ENCODE assay signal across 38 mouse cellular contexts in genomic region chr9:30902641-30903040, GRCm38 (mm10). TPM values are rescaled to one million over a fixed set of nuclear protein-coding genes. Genes with fewer than 3 reads are reported as not detected.
"Had no signal": no experiment of that assay in that cellular context is flagged by ENCODE, and none has a peak within 500 bp of the region (broad histone marks: within the 10 kb centered on the region; RNA-seq: fewer than 3 reads in every experiment).

No protein-coding gene starts in this region.

- H3K4me2 ChIP-seq: limb, embryonic 12.5 days; limb, embryonic 13.5 days; limb, embryonic 15.5 days; liver, embryonic 11.5 days; liver, embryonic 12.5 days; liver, embryonic 13.5 days; liver, embryonic 15.5 days; lung, embryonic 14.5 days; lung, embryonic 15.5 days; midbrain, embryonic 11.5 days; midbrain, embryonic 12.5 days; midbrain, embryonic 13.5 days; midbrain, embryonic 15.5 days; neural tube, embryonic 12.5 days; neural tube, embryonic 13.5 days had no signal

- H3K9ac ChIP-seq: limb, embryonic 12.5 days; limb, embryonic 13.5 days; limb, embryonic 15.5 days; liver, embryonic 12.5 days; liver, embryonic 13.5 days; liver, embryonic 14.5 days; liver, embryonic 15.5 days; liver, postnatal 0 days; lung, embryonic 14.5 days; lung, embryonic 15.5 days; midbrain, embryonic 12.5 days; midbrain, embryonic 13.5 days; midbrain, embryonic 15.5 days; neural tube, embryonic 12.5 days; neural tube, embryonic 13.5 days had no signal

- H3K4me1 ChIP-seq: limb, embryonic 10.5 days; limb, embryonic 12.5 days; liver, embryonic 12.5 days; liver, embryonic 13.5 days; liver, embryonic 15.5 days; lung, embryonic 15.5 days; megakaryocyte, embryonic 14.5 days; midbrain, embryonic 10.5 days; midbrain, embryonic 12.5 days; midbrain, embryonic 13.5 days; midbrain, embryonic 15.5 days; neural tube, embryonic 12.5 days; neural tube, embryonic 13.5 days had no signal

- H3K27ac ChIP-seq: limb, embryonic 10.5 days; limb, embryonic 12.5 days; limb, embryonic 13.5 days; limb, embryonic 15.5 days; liver, embryonic 12.5 days; liver, embryonic 13.5 days; liver, embryonic 14.5 days; liver, embryonic 15.5 days; lung, embryonic 15.5 days; macrophage; midbrain, embryonic 10.5 days; midbrain, embryonic 12.5 days; midbrain, embryonic 13.5 days; midbrain, embryonic 15.5 days; neural tube, embryonic 12.5 days; neural tube, embryonic 13.5 days had no signal

- H3K36me3 ChIP-seq: liver, embryonic 12.5 days; liver, embryonic 13.5 days; liver, embryonic 15.5 days; lung, embryonic 15.5 days; midbrain, embryonic 10.5 days; midbrain, embryonic 12.5 days; midbrain, embryonic 13.5 days; midbrain, embryonic 15.5 days; neural tube, embryonic 13.5 days had no signal

- H3K4me3 ChIP-seq: limb, embryonic 10.5 days; limb, embryonic 12.5 days; limb, embryonic 13.5 days; limb, embryonic 15.5 days; liver, embryonic 12.5 days; liver, embryonic 13.5 days; liver, embryonic 15.5 days; lung, embryonic 15.5 days; megakaryocyte, embryonic 14.5 days; midbrain, embryonic 10.5 days; midbrain, embryonic 12.5 days; midbrain, embryonic 13.5 days; midbrain, embryonic 15.5 days; myocyte; neural tube, embryonic 12.5 days; neural tube, embryonic 13.5 days had no signal

- H3K9me3 ChIP-seq: limb, embryonic 10.5 days; limb, embryonic 12.5 days; limb, embryonic 13.5 days; limb, embryonic 15.5 days; liver, embryonic 12.5 days; liver, embryonic 13.5 days; liver, embryonic 15.5 days; lung, embryonic 15.5 days; midbrain, embryonic 10.5 days; midbrain, embryonic 12.5 days; midbrain, embryonic 13.5 days; midbrain, embryonic 15.5 days; neural tube, embryonic 12.5 days; neural tube, embryonic 13.5 days had no signal

- DNase-seq: left cerebral cortex, postnatal 4 days; liver; liver, embryonic 13.5 days; liver, postnatal 0 days; lung, adult 18-20 months; lung, adult 2 months; lung, embryonic 14.5 days; lung, postnatal 10 days; lung, postnatal 14 days; lung, postnatal 36 days; lung, postnatal 4 days; midbrain, embryonic 14.5 days had no signal

- ATAC-seq: liver, embryonic 12.5 days; liver, postnatal 0 days; lung, postnatal 0 days; midbrain, embryonic 13.5 days; midbrain, embryonic 15.5 days; midbrain, embryonic 16.5 days had no signal

- H3K27me3 ChIP-seq: limb, embryonic 12.5 days; limb, embryonic 13.5 days; limb, embryonic 15.5 days; liver, embryonic 12.5 days; liver, embryonic 13.5 days; liver, embryonic 15.5 days; lung, embryonic 15.5 days; megakaryocyte, embryonic 14.5 days; midbrain, embryonic 12.5 days; midbrain, embryonic 13.5 days; midbrain, embryonic 15.5 days; neural tube, embryonic 12.5 days; neural tube, embryonic 13.5 days had no signal

RNA-seq across cellular contexts. Expression of gene Adamts15, which starts 19.6 kb away (rescaled TPM):
- total RNA-seq: megakaryocyte-erythroid progenitor cell, adult 5-6 weeks; monocyte, adult 5-6 weeks had no signal
- polyA plus RNA-seq: myocyte had no signal

RNA-seq across cellular contexts. Expression of gene Adamts8, which starts 39.7 kb away (rescaled TPM):
- total RNA-seq: liver, adult 2 months; megakaryocyte progenitor cell, adult 5-6 weeks; megakaryocyte, adult 5-6 weeks; megakaryocyte-erythroid progenitor cell, adult 5-6 weeks; monocyte, adult 5-6 weeks had no signal
- polyA plus RNA-seq: liver, adult 2 months; macrophage; myocyte had no signal
